Mouse (Mus musculus): ENCODE data around the gene Dcakd.

Gene Dcakd

DNA sequence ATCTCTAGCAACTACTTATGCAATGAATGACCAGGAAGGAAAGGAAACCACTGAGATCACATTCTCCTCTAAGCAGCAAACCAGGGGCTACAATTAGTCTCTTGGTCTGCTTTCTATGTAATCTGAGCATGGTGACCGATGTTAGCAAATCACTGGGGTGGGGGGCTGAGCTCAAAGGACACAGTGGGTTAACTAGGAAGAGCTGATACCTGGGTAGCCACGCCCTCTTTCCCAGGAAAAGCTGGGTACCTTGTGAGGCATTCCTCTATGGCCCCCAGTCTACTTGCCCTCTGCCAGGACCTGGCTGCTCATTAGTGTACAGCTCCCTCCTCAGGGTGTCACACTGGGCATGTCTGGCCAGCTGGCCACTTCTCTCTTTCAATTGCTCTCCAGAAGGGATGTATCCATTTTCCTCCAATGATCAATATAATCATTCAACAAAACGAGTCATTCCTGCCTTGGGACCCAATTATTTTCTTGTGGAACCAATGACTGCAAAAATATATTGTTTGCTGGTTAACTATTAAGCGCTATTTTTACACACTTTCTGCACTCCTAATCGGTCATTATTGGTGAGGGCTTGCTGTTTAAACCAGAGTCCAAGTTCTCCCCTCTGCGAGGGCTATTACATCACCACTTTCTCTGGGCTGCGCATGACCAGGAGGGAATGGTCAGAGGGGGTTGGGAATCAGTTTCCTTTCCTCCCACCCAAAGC, 21.7 kb downstream of the Dcakd start:
- no peak for DNase-seq (ENCODE audit: low spot score in 2 of 2)

DNA sequence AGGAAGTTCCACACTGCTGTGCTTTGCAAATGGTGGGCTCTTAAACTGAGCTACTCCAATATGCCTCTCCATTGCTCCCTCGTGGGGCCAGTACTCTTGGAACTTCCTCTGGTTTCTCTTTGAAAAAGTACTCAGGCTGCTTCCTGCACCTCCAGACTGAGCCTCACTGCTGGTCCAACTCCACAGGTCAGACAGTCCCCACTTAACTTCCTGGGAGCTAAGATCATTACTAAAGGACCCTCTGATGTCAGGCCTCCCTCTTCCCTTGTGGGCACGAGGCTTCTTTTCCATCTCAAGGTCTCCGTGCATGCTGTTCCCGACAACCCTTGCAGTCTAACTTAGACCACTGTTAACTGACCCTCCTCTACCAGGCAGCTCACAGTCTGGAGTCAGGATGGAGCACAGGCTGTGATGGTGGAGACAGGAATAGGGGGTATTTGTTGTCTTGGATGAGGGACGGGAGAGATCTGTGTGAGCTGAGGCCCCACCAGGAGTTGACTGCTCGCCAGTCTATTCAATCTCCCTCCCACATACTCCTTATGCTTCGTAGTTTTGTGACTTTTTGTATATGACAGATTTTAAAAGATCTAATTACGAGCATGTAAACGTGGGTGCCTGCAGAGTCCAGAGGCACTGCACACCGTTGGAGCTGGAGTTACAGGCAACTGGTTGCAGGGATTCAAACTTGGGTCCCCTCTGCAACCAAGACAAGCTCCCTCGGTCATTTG, 22.7 kb downstream of the Dcakd start:
- DNase-seq (ENCODE audit: low spot score in 2 of 2): no peak

DNA sequence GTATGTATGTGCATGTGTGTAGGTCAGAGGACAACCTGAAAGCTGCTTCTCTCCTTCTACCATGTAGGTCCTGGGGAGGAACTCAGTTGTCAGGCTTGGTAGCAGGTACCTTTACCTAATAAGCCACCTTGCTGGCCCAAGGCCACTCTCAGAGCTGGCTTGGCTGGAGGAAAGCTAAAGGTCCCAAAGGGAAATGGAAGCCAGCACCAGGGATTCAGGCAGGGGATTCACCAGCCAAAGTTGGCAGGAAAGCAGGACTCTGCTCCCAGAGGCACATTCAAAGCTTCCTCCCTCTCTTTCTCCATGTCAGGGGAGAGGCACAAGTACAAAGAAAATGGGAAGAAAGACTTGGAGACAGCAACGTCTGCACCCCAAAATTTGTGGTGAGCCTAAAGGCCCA, 23.3 kb downstream of the Dcakd start:
- no peak for DNase-seq (ENCODE audit: low spot score in 2 of 2)

DNA sequence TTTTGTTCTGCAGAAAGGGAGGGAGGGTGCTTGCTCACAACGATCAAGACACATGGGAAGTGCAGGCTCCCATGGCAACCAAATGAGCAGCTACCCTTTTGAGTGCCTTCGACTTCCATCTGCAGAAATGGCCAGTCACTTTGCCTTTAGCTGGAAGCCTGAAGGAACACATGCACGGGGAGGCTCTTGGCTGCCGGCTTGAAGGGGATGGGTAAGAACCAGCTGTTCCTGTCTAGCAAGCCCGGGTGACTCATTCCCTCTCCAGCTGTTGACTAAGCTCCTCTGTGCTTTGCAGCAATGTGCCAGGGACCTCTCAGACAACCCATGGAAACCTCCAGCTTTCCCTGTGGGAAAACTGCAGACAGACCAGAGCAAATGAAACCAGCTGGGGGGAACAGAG, 24.9 kb downstream of the Dcakd start:
- DNase-seq (ENCODE audit: low spot score in 2 of 2): peak; percentile 35 to 64

DNA sequence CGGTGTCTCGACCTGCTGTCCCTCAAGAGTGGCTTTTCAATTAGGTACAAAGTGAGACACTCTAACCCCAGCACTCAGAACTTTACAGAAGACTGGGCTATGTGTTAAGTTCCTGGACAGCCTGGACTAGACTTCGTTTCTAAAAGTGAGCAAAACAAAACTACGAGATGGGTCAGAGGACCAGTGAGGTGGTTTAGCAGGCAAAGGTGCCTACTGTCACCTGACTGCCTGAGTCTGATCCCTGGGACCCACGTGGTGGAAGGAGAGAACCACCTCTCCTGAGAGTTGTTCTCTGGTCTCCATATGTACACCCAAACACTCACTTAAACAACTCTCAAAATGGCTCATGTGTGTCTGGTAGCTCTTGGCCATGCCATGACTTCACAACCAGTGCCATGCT, 27.1 kb downstream of the Dcakd start:
- DNase-seq (ENCODE audit: low spot score in 2 of 2): no peak

DNA sequence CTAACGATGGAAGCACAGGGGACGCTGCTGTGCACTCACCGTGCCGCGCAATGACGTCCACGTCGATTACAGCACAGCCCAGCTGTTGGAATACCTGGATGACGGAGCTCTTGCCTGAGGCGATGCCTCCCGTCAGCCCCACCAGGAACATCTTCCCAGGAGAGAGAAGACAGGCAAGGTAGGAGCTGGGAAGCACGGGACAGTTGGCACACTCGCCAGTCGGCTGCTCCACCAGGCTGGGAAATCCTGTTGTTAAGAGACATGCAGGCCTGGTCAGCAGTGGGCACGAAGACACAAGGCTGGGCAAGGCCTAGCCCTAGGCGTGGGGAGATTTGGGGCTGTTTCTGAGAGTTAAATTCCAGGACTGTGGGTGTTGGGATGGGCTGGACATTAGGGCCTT, 28.0 kb downstream of the Dcakd start:
- no peak for DNase-seq (ENCODE audit: low spot score in 2 of 2)

DNA sequence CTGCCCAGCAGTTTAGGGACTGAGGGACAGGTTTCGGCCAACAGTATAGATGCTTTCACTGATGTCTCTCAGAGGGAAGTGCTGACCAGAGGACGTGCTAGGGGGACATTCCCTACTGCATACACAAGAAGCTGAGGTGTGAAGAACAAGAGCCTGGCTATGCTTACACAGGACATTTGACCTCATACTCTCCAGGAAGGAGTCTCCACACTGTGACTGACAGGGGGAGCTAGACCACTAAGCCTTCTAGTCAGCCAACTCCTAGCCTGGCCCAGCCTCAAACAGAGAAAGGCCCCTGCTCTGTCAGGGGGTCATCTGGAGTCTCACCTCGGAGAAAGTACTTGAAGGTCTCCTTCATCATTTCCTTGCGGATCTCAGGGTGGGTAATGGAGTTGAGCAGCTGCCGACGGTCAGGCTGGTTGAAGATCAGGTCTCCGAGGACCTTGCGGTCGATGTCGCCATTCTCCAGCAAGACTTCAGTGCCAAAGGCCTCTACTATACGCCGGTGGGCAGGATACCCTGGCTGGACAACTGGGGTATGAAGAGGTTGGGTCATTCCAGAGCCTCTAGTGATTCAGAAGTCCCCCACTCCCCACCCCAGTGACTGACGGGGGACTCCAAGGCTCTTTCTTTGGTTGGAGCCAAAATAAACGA, 28.7 kb downstream of the Dcakd start:
- no peak for DNase-seq (ENCODE audit: low spot score in 2 of 2)

DNA sequence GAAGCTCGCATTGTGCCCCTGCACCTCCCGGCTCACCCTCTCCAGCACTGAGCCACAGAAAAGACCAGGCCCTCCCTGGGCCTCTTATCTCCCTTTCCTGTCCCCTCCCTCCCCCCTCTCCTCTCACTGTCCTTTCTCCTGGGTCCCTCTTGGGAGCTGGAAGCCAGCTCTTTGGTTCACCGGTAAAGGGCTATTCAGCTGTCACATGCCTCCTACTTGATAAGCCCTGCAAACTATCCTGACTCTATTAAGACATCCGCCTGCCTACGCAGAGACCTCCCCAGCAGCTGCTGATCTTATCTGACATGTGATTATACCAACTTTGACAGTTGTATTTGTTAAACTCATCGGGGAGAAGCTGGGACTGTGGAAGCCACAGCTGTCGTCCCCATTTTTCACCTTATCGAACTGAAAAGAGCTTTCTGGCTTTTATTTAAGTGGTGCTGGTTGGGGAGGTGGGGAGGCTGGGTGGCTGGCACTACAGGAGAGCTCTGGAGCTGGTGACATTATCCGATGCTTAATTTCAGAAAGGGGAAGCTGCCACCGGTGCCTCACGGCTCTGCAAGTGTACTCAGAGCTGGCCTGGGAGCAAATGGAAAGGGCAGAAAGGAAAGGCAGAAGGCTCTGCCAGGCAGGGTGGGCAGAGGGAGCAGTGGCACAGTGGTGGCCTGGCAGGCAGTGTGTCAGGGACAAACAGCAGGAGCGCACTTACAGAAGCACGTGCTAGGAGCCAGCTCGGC, 29.4 kb downstream of the Dcakd start:
- DNase-seq (ENCODE audit: low spot score in 2 of 2): no peak

DNA sequence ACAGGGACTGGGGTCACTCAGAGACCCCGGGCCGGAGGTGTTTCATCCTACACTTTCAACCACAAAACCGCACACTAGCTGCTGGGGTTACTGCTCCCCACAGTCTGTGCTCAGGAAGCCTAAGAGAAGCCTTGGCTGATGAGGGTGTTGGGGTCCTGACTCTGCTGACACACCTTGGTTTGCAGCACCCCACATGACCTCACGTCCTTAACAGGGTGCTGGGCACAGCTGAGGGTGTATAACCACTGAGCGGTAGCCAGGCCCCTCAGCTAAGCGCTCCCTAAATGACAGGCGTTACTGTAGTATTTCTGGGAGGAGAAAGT, 29.9 kb downstream of the Dcakd start:
- DNase-seq (ENCODE audit: low spot score in 2 of 2): no peak

DNA sequence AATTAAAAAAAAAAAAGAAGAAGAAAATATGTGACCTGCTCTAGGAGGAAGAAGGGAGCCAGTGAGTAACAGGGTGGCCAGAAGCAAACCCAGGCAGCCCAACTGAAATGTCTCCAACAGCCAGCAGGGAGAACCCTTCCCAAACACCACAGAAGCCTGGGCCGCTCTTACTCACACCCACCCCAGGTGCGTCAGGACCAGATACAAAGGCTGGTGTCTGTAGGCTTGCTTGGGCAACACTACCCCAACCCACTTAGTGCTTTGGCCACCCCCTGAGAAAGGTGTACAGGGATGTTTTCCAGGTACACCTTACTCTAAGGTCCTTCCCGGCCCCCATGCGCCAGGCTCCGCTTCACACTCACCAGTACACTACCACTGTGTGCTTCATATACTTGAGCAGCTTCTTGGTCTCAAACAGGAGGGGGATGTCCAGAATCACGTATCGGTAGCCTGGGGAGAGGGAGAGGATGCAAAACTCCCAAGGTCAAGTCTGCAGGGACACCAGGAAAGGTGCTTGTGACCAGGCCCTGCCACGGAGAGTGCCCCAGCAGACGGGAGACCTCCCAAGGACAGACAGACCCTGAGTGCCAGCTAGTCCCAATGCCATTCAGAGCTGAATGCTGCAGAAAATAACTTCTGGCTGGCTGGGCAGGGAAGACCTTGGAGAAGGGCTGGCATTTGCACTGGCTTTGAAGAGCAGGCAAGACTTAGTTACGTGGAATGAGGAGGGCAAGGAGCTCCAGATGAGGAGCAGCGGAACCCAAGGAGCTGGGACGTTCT, 31.0 kb downstream of the Dcakd start:
- DNase-seq (ENCODE audit: low spot score in 2 of 2): no peak

DNA sequence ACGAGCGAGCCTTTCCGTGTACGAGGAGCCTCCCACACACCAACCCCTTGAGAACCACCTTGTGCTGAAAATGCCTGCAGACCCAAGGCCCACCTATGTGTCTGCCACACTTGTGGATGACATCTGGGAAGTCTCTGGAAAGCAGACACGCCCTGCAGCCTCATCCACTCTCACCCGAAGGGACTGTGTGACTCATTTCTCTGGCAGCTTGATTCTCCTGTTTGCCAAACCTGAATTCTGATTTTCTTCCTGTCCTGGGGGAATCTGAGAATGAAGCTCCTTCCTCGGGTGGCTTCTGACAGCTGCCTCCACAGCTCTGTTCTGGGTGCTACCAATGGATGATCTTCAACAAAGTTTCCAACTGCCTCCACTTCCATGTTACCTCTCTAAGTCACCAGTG, 31.7 kb downstream of the Dcakd start:
- DNase-seq (ENCODE audit: low spot score in 2 of 2): no peak

DNA sequence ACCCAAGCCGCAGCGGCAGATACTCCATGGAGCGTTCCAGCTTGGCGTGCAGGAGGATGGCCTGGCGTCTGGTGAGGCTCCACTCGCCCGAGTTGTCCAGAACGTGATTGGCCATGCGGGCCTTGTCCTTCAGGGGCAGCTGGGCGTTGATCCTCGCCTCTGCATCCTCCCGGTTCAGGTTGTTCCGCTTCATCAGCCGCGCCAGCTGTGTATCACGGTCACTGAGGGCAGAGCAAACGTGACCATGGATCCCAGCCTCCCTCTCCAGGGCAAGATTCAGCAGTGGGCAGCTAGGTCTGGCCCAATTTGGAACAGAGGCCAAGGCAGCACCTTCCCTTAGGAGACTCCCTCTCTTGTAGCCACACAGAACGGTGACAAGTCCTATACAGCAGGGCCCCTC, 33.2 kb downstream of the Dcakd start:
- DNase-seq (ENCODE audit: low spot score in 2 of 2): no peak

DNA sequence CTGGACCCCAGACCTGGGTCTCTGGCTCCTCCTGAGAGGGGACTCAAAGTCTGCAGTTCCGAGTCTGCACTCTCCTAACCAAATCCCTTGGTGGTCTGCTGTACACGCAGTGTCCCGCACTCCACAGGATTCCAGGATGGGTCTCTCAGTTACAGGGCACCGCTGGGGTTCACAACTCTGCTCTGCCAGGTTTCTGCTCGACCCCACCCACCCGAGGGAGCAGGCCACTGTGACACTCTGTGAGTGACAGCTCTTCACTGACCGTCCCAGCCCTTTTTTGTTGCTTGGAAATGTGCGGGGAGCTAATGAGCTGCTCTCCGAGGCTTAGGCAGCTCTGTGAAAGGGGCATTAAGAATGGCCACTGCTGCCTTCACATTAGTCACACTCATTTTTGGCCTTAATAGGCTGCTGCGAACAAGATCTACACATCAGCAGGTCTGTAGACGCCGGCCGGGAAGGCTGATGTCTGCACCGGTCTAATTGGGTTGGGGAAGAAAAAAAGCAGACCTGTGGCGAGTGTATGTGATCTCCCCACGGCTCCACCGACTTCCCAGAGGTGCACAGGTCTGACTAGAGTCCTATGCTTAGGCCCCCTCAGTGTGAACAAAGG, 34.6 kb downstream of the Dcakd start:
- DNase-seq (ENCODE audit: low spot score in 2 of 2): no peak

DNA sequence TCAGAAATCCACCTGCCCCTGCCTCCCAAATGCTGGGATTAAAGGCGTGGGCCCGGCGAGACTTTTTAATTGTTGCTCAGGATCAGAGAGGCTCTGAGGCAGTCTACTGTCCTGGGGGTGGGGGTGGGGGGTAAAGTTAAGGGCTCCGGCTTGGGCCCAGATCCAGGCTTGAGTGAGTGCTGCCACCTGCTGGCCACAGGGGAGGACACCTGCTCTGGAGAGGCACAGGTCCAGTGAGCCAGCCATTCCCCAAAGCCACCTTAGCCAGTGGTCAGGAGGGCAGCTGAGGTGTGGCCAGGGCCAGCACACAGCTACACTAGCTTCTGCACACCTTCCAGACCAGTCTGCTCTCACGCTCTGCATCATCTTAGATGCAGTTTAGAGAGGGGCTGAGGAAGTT, 35.2 kb downstream of the Dcakd start:
- peak; percentile 52 to 55 for DNase-seq (ENCODE audit: low spot score in 2 of 2)

DNA sequence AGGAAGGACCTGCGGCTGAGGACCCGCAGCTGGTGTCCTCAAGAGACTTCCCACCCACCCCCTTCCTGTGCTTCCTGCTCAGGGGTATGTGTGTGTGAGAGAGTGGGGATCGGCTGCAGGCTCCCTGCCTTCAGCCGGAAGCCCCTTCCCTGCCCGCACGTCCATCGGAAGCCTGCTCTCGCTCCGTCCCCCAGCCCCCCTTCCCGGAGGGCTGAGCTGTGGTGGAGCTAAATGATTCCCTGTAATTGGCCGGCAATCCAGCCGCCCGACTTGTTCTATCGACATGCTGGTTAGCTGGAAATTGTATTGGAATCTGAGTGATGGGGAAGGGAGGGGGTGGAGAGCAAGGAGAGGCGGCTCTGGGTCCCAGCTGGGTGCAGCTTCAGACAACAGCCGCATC, 36.5 kb downstream of the Dcakd start:
- no peak for DNase-seq (ENCODE audit: low spot score in 2 of 2)

DNA sequence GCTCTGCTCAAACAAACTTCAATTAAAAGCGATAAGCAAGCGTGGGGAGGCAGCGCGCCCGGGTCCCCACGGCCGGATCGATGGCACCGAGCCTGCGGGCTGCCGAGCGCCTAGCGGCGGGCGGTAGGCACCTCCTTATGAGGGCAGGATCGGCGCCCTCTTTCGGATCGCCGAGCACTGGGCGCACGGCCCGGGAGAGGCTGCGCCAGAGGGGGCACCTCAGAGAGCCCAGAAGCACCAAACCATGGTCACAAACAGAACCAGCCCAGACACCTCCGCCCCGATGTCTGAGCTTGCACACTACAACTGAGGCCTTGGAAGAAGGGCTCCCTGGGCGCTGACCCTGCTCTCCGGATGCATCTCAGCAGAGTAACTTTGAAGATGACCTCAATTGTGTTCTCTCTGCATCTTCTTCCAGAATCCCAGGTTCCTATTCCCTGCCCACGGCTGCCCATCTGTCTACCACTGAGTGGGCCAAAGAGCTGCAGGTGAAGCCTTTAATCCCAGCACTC, 37.9 kb downstream of the Dcakd start:
- no peak for DNase-seq (ENCODE audit: low spot score in 2 of 2)

DNA sequence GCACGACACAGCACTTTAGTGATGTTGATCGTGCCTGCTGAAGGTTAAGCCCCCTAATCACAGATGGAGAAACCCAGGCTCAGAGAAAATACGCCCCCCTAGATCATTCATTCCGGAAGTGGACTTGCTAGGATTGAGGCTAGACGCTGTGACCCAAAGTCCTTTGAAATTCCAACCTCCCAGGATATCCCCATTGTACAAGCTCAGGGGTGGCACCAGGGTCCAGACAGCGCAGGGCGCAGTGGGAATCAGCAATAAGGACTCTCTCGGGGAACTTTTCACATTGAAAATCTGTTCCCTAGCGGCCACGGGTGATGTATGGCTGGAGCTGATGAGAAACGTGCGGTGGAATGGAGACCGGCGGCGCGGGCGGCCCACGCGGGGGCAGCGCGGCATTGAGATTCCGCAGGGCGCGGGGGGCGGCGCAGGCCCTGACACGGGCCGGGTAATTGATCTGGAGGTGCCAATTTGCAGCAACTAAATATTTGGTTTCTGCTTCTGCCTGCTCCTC, 38.4 kb downstream of the Dcakd start:
- no peak for DNase-seq (ENCODE audit: low spot score in 2 of 2)

DNA sequence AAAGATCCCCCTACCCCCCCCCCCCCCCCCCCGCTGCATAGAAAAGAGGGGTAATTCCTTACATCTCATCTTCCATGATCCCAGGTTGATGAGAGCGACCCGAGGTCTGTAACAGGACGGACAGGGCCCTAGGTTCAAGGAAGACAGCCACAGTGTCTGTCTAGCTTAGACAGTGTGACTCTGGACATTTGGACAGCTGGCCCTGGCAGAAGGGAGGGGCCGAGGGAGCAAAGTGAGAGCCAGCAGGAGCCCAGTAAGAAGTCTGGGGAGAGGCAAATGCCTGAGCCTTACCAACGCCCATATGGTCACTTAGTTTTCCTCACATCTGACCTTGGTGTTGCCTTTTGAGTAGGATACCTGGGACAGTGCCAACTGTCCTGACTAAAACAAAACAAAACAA, 43.0 kb downstream of the Dcakd start:
- DNase-seq (ENCODE audit: low spot score in 2 of 2): no peak

DNA sequence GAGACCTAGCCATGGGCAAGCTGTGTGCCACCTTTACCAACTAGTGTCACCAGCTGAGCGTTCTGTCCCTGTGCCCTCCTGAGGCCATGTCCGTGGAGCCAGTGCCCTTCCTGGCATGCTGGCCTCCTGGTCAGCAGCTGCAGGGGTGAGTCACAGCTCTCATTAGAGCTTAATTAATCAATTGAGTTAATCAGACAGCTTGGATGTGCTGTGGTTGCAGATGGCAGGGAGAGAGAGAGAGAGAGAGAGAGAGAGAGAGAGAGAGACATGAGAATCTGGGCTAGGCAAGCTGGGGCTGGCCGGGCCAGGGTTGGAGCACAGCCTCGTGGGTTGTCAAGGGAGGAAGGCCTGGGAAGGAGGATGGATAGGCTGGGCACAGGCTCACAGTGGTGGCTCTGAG, 43.5 kb downstream of the Dcakd start:
- no peak for DNase-seq (ENCODE audit: low spot score in 2 of 2)

DNA sequence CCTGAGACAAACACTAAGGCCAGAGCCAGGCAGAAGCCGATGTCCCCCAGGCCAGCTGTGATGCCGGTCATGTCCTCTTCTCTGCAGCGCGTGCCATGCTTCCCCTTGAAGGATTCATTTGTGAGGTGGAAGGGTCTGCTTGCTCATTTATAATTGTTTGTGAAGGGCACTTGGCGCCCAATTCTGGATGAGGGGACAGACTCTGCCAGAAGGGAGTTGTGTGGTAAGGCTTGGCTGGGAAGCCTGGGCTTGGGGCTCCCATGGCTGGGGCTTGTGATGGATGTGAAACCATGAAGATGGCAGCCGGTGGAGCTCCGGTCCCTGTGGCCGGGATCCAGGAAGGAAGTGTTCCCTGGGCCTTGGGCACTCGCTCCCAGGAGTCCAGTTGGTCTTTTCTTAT, 44.0 kb downstream of the Dcakd start:
- no peak for DNase-seq (ENCODE audit: low spot score in 2 of 2)
